Mouse (Mus musculus) liver, embryonic 14 days (tissue): ENCODE measurements around the gene Trim15. TPM values are rescaled to one million over a fixed set of nuclear protein-coding genes. Genes with fewer than 3 reads are reported as not detected.

Experiments
- polyA plus RNA-seq: library from polyadenylated mRNA; depleted of rRNA; stranded (reverse); fragments of >200 nt; gene quantifications from 2 replicates; pipeline ENCODE4 v1.2.3, GENCODE M21; 2012; rRNA removed

The Trim15 gene
- 0.24 and 0.33 TPM in 2 replicates for polyA plus RNA-seq

GRCm38 (mm10) chr17:36866719-36867527, at the start of gene Trim15:
Trim15 (minus strand) TSS chr17:36867210.

GRCm38 (mm10) chr17:36897552-36898205, 30.7 kb upstream of the Trim15 start, which contains the start of gene Trim31:
Trim31 (plus strand) TSS chr17:36898118.

GRCm38 (mm10) chr17:36890073-36890903, 23.3 kb upstream of the Trim15 start, which contains the start of gene Trim40:
Trim40 (minus strand) TSS chr17:36890123.

GRCm38 (mm10) chr17:36869284-36869954, 2.4 kb upstream of the Trim15 start, which contains the start of gene Trim10:
Trim10 (plus strand) TSS chr17:36869574.

GRCm38 (mm10) chr17:36836874-36837647, 29.9 kb downstream of the Trim15 start, which contains the start of gene Trim26:
Trim26 (plus strand) TSS chr17:36837134.

GRCm38 (mm10) chr17:36811871-36812270, 55.1 kb downstream of the Trim15 start, which contains the start of gene H2-M10.6:
H2-M10.6 (plus strand) TSS chr17:36812171.

Other genes with a start within 250 kb of the Trim15 start
- gene H2-M9, start 224.5 kb downstream of the Trim15 start, polyA plus RNA-seq: not detected in 2 replicates
- not detected in 2 replicates for gene H2-M1, start 195.0 kb downstream of the Trim15 start, polyA plus RNA-seq
- gene H2-M10.5, start 94.3 kb downstream of the Trim15 start, polyA plus RNA-seq: not detected in 2 replicates
- gene H2-M10.6, start 55.0 kb downstream of the Trim15 start, polyA plus RNA-seq: not detected in 2 replicates
- 7.7 and 9.3 TPM in 2 replicates for gene Trim26, start 30.1 kb downstream of the Trim15 start, polyA plus RNA-seq
- 96.7 and 131 TPM in 2 replicates for gene Trim10, start 2.4 kb upstream of the Trim15 start, polyA plus RNA-seq
- not detected in 2 replicates for gene Trim40, start 22.9 kb upstream of the Trim15 start, polyA plus RNA-seq
- not detected in 2 replicates for gene Trim31, start 30.9 kb upstream of the Trim15 start, polyA plus RNA-seq
- gene Rnf39, start 75.7 kb upstream of the Trim15 start, polyA plus RNA-seq: 0.02 TPM in 1 of 2 replicates, not detected in the other
- gene Ppp1r11, start 84.5 kb upstream of the Trim15 start, polyA plus RNA-seq: 31.5 and 32.1 TPM in 2 replicates
- 16.6 and 18.1 TPM in 2 replicates for gene Znrd1, start 91.3 kb upstream of the Trim15 start, polyA plus RNA-seq
- 3.4 and 3.5 TPM in 2 replicates for gene Znrd1as, start 91.4 kb upstream of the Trim15 start, polyA plus RNA-seq
- not detected in 2 replicates for gene 2410137M14Rik, start 114.0 kb upstream of the Trim15 start, polyA plus RNA-seq
- gene H2-M5, start 122.3 kb upstream of the Trim15 start, polyA plus RNA-seq: 0.09 and 0.10 TPM in 2 replicates
- gene Zfp57, start 134.0 kb upstream of the Trim15 start, polyA plus RNA-seq: 4.1 and 4.7 TPM in 2 replicates
- gene Mog, start 156.2 kb upstream of the Trim15 start, polyA plus RNA-seq: not detected in 2 replicates
- gene Gabbr1, start 178.8 kb upstream of the Trim15 start, polyA plus RNA-seq: 2.0 TPM in 2 replicates
- not detected in 2 replicates for gene Olfr90, start 221.3 kb upstream of the Trim15 start, polyA plus RNA-seq
- not detected in 2 replicates for gene Olfr91, start 231.1 kb upstream of the Trim15 start, polyA plus RNA-seq